Comparison of ENCODE assay signal across 15 mouse cellular contexts in genomic region chr12:19953869-19954555, GRCm38 (mm10). TPM values are rescaled to one million over a fixed set of nuclear protein-coding genes. Genes with fewer than 3 reads are reported as not detected.
DNase-seq lines count a peak whose midpoint lies in the region; ATAC-seq and TF ChIP-seq lines count a peak whose summit lies in the region.
"Not testable (repeated sequence)": the region's sequence is repeated elsewhere in the genome, so short reads cannot be mapped to it uniquely, and the experiment has no call there.
"Had no signal": no experiment of that assay in that cellular context is flagged by ENCODE, and none has a peak within 500 bp of the region (broad histone marks: within the 10 kb centered on the region; RNA-seq: fewer than 3 reads in every experiment).

Gm21863 (plus strand) TSS chr12:19954505.

- H3K4me3 ChIP-seq in embryonic facial prominence, embryonic 10.5 days, result peak within 1 kb of the TSS; percentile 11; the same call in 1 of the 2 replicates
- not testable (repeated sequence) for H3K4me3 ChIP-seq in forebrain, postnatal 0 days (ENCODE audit: low read depth, low read length); hindbrain, embryonic 11.5 days (ENCODE audit: low read depth, low read length); liver, embryonic 11.5 days (ENCODE audit: low read depth, low read length); neural tube, embryonic 11.5 days (ENCODE audit: low read depth, low read length)
- peak within 1 kb of the TSS; percentile 19; the same call in 1 of the 2 replicates for H3K4me3 ChIP-seq in intestine, embryonic 16.5 days (ENCODE audit: low read length)
- peak within 1 kb of the TSS; percentile 38; the same call in 1 of the 2 replicates for H3K4me3 ChIP-seq in testis, adult 2 months (ENCODE audit: control insufficient read depth, low read depth, low read length)

- TF ChIP-seq CTCF in forebrain, postnatal 0 days (IDR thresholded peaks at IDR 0.05; ENCODE audit: low read depth); testis, adult 2 months (IDR thresholded peaks at IDR 0.05; ENCODE audit: control insufficient read depth, insufficient read depth, insufficient replicate concordance, low read depth, low read length): not testable (repeated sequence)

- WGBS in embryonic facial prominence, embryonic 10.5 days, result 18% methylated on average over 75 of the region's 75 CpGs
- WGBS in forebrain, postnatal 0 days, result 34% methylated on average over 54 of the region's 75 CpGs
- WGBS in hindbrain, embryonic 11.5 days, result 24% methylated on average over 23 of the region's 75 CpGs
- WGBS in intestine, embryonic 16.5 days, result 20% methylated on average over 70 of the region's 75 CpGs
- 7% methylated on average over 40 of the region's 75 CpGs for WGBS in liver, embryonic 11.5 days
- WGBS in neural tube, embryonic 11.5 days, result 15% methylated on average over 41 of the region's 75 CpGs

- H3K36me3 ChIP-seq in embryonic facial prominence, embryonic 10.5 days (replicated peaks); forebrain, postnatal 0 days (ENCODE audit: insufficient read depth); hindbrain, embryonic 11.5 days (ENCODE audit: control insufficient read depth, insufficient read depth, low read length); intestine, embryonic 16.5 days (ENCODE audit: control insufficient read depth, insufficient read depth, low read length); liver, embryonic 11.5 days (ENCODE audit: control insufficient read depth, insufficient read depth, low read length); neural tube, embryonic 11.5 days (ENCODE audit: control insufficient read depth, insufficient read depth, low read length); testis, adult 2 months (ENCODE audit: control insufficient read depth, insufficient read depth, low read length): not testable (repeated sequence)

- not testable (repeated sequence) for H3K4me1 ChIP-seq in embryonic facial prominence, embryonic 10.5 days; forebrain, postnatal 0 days (ENCODE audit: insufficient read depth); hindbrain, embryonic 11.5 days (replicated peaks; ENCODE audit: control insufficient read depth, insufficient read depth, low read length); intestine, embryonic 16.5 days (ENCODE audit: control insufficient read depth, insufficient read depth, low read length); liver, embryonic 11.5 days (replicated peaks; ENCODE audit: control insufficient read depth, insufficient read depth, low read length); neural tube, embryonic 11.5 days (ENCODE audit: control insufficient read depth, insufficient read depth, low read length); testis, adult 2 months (ENCODE audit: control insufficient read depth, insufficient read depth, low read length)

- H3K9ac ChIP-seq in forebrain, postnatal 0 days; hindbrain, embryonic 11.5 days (ENCODE audit: low read depth, low read length); intestine, embryonic 16.5 days (ENCODE audit: low read depth, low read length); liver, embryonic 11.5 days (ENCODE audit: low read depth, low read length); neural tube, embryonic 11.5 days (ENCODE audit: low read length): not testable (repeated sequence)

- not testable (repeated sequence) for H3K27ac ChIP-seq in embryonic facial prominence, embryonic 10.5 days (replicated peaks); forebrain, postnatal 0 days (ENCODE audit: low read depth, low read length); hindbrain, embryonic 11.5 days (ENCODE audit: low read depth, low read length); intestine, embryonic 16.5 days (ENCODE audit: low read length); liver, embryonic 11.5 days (ENCODE audit: low read depth, low read length); neural tube, embryonic 11.5 days (ENCODE audit: low read depth, low read length); testis, adult 2 months (ENCODE audit: control insufficient read depth, insufficient read depth, low read depth, low read length)

- peak; percentile 8 for DNase-seq in embryonic facial prominence, embryonic 10.5 days (ENCODE audit: low spot score)
- DNase-seq in forebrain, postnatal 0 days; hindbrain, embryonic 11.5 days (ENCODE audit: low spot score); liver, embryonic 11.5 days (ENCODE audit: low spot score); neural tube, embryonic 11.5 days (ENCODE audit: low spot score): not testable (repeated sequence)

- H3K4me2 ChIP-seq in forebrain, postnatal 0 days (ENCODE audit: low read depth); hindbrain, embryonic 11.5 days (replicated peaks; ENCODE audit: low read depth, low read length); liver, embryonic 11.5 days; neural tube, embryonic 11.5 days (ENCODE audit: low read depth): not testable (repeated sequence)
- 0 out of 2 replicates have a peak within 1 kb of the TSS, but pooled peaks have one; percentile 19 for H3K4me2 ChIP-seq in intestine, embryonic 16.5 days (ENCODE audit: low read depth, low read length)

- H3K9me3 ChIP-seq in embryonic facial prominence, embryonic 10.5 days, result peaks cover 40% of the 10 kb centered on the region
- not testable (repeated sequence) for H3K9me3 ChIP-seq in forebrain, postnatal 0 days (ENCODE audit: low read length); hindbrain, embryonic 11.5 days (ENCODE audit: control insufficient read depth, low read length); intestine, embryonic 16.5 days (ENCODE audit: control insufficient read depth, low read length); liver, embryonic 11.5 days (ENCODE audit: control insufficient read depth, low read length); neural tube, embryonic 11.5 days (ENCODE audit: control insufficient read depth, low read length)

- ATAC-seq in forebrain, postnatal 0 days, result peak; percentile 85
- ATAC-seq in hindbrain, embryonic 11.5 days (ENCODE audit: low FRiP score), result peak; percentile 74; the same call in 1 of the 2 replicates
- ATAC-seq in intestine, embryonic 16.5 days, result peak; percentile 88
- peak; percentile 72 for ATAC-seq in liver, embryonic 11.5 days (replicated peaks; ENCODE audit: low FRiP score)
- ATAC-seq in megakaryocyte progenitor cell, adult 5-6 weeks (replicated peaks; ENCODE audit: poor library complexity), result peak; percentile 100
- peak; percentile 79; the same call in 1 of the 2 replicates for ATAC-seq in neural tube, embryonic 11.5 days (ENCODE audit: insufficient read depth, low FRiP score, low TSS enrichment)

- H3K27me3 ChIP-seq in embryonic facial prominence, embryonic 10.5 days (replicated peaks; ENCODE audit: low read depth, poor library complexity, severe bottlenecking); forebrain, postnatal 0 days (ENCODE audit: insufficient read depth, low read length); hindbrain, embryonic 11.5 days (ENCODE audit: control insufficient read depth, insufficient read depth, low read length); intestine, embryonic 16.5 days (replicated peaks; ENCODE audit: control insufficient read depth, insufficient read depth, low read length); liver, embryonic 11.5 days (replicated peaks; ENCODE audit: control insufficient read depth, insufficient read depth, low read length); neural tube, embryonic 11.5 days (ENCODE audit: control insufficient read depth, insufficient read depth, low read length); testis, adult 2 months (ENCODE audit: control insufficient read depth, insufficient read depth, low read length): not testable (repeated sequence)

- not testable (repeated sequence) for TF ChIP-seq POLR2A in testis, adult 2 months (IDR thresholded peaks at IDR 0.05; ENCODE audit: control insufficient read depth, low read depth, low read length)

RNA-seq across cellular contexts. Expression of gene Gm21863, which starts in this region (rescaled TPM):
- not detected in 2 replicates for polyA plus RNA-seq in embryonic facial prominence, embryonic 10.5 days (2016; fragmentation: Nextera tagmentation; extraction: Ambion mirVana)
- not detected in 2 replicates for total RNA-seq in forebrain, postnatal 0 days (2014; rRNA removed)
- not detected in 2 replicates for polyA plus RNA-seq in forebrain, postnatal 0 days (2015; fragmentation: Nextera tagmentation; extraction: Ambion mirVana)
- not detected in 2 replicates for polyA plus RNA-seq in hindbrain, embryonic 11.5 days (2014; fragmentation: Nextera tagmentation; extraction: Ambion mirVana)
- not detected in 2 replicates for polyA plus RNA-seq in intestine, embryonic 16.5 days (2015; fragmentation: Nextera tagmentation; extraction: Ambion mirVana)
- not detected in 2 replicates for polyA plus RNA-seq in liver, embryonic 11.5 days (2014; fragmentation: Nextera tagmentation; extraction: Ambion mirVana)
- not detected in 2 replicates for total RNA-seq in megakaryocyte progenitor cell, adult 5-6 weeks (2015)
- not detected in 2 replicates for total RNA-seq in megakaryocyte progenitor cell, adult 5-6 weeks (2017)
- not detected in 2 replicates for polyA plus RNA-seq in neural tube, embryonic 11.5 days (2014; fragmentation: Nextera tagmentation; extraction: Ambion mirVana)
- polyA plus RNA-seq in testis, adult 2 months (2012; rRNA removed), result not detected in 2 replicates
- total RNA-seq: adrenal gland, postnatal 36 days; gastrocnemius, postnatal 14 days; layer of hippocampus, postnatal 36 days; left cerebral cortex, postnatal 4 days had no signal
- polyA plus RNA-seq: embryonic facial prominence, embryonic 11.5 days; heart, embryonic 10.5 days; large intestine, adult 2 months had no signal

Comparison
In these comparisons a context has a peak if more than half of its experiments do, and no peak if none do; other contexts are left out.
1. Peak in DNase-seq and H3K4me3 ChIP-seq in embryonic facial prominence, embryonic 10.5 days; RNA of the gene not detected or under 1 TPM.
2. Peak in ATAC-seq in forebrain, postnatal 0 days; RNA of the gene not detected or under 1 TPM.
3. Peak in ATAC-seq in hindbrain, embryonic 11.5 days; RNA of the gene not detected or under 1 TPM.
4. Peak in ATAC-seq, H3K4me3 ChIP-seq and H3K4me2 ChIP-seq in intestine, embryonic 16.5 days; RNA of the gene not detected or under 1 TPM.
5. Peak in ATAC-seq in liver, embryonic 11.5 days; RNA of the gene not detected or under 1 TPM.
6. Peak in ATAC-seq in megakaryocyte progenitor cell, adult 5-6 weeks; RNA of the gene not detected or under 1 TPM.
7. Peak in ATAC-seq in neural tube, embryonic 11.5 days; RNA of the gene not detected or under 1 TPM.